Mouse (Mus musculus): ENCODE measurements around the gene Guca2a. TPM values are rescaled to one million over a fixed set of nuclear protein-coding genes. Genes with fewer than 3 reads are reported as not detected.
A peak's percentile ranks its signal among the peaks of the same experiment; 100 is the strongest.

The Guca2a gene
- 0.45 TPM in 1 of 2 replicates, not detected in the other for polyA plus RNA-seq (2014; fragmentation: Nextera tagmentation; extraction: Ambion mirVana)

GRCm38 (mm10) chr4:119637176-119637845 is at the start of gene Guca2a:
Guca2a (plus strand) TSS chr4:119637704.
- no peaks in the 10 kb centered on the region for H3K9me3 ChIP-seq (ENCODE audit: low read depth, low read length)
- peak; percentile 48; the same call in 1 of the 2 replicates for ATAC-seq (ENCODE audit: insufficient read depth)
- H3K36me3 ChIP-seq (ENCODE audit: insufficient read depth) = no peaks in the 10 kb centered on the region
- H3K9ac ChIP-seq = no peak within 1 kb of the TSS
- peak; percentile 26 for DNase-seq
- H3K27ac ChIP-seq (ENCODE audit: low read depth) = peak within 1 kb of the TSS; percentile 42; the same call in 1 of the 2 replicates
- H3K27me3 ChIP-seq (ENCODE audit: insufficient read depth, low read length) = no peaks in the 10 kb centered on the region
- no peak within 1 kb of the TSS for H3K4me3 ChIP-seq (ENCODE audit: low read depth, low read length)
- 46% methylated on average over 4 of the region's 4 CpGs for WGBS
- no peak for TF ChIP-seq CTCF (IDR thresholded peaks at IDR 0.05; ENCODE audit: low read depth)
- no peak within 1 kb of the TSS for H3K4me2 ChIP-seq
- H3K4me1 ChIP-seq (ENCODE audit: insufficient read depth) = 0 out of 2 replicates have a peak, but pooled peaks cover 4% of the 10 kb centered on the region

DNA sequence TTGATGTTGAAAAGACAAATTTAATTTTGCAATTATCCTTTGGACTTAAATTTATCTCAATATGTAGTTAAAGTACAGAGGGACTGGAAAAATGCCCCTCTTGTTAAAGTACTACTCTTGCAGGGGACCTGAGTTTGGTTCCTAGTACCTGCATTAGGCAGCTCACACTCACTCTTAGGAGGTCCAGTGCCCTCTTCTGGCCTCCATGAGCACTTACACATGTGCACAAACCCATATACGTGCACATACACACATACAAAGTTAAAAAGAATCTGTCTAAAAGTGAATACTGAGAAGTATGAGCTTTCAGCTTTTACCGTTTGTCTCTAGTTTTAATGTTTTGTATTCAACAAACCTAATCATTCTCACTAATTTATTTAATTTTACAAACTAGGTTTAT is 49.5 kb upstream of the Guca2a start:
- WGBS = 96% methylated on average over 2 of the region's 2 CpGs
- H3K9ac ChIP-seq = no peak overlapping the region
- no peak overlapping the region for H3K4me3 ChIP-seq (ENCODE audit: low read depth, low read length)
- no peaks in the 10 kb centered on the region for H3K27me3 ChIP-seq (ENCODE audit: insufficient read depth, low read length)
- no peaks in the 10 kb centered on the region for H3K9me3 ChIP-seq (ENCODE audit: low read depth, low read length)
- H3K27ac ChIP-seq (ENCODE audit: low read depth) = no peak overlapping the region
- no peak overlapping the region for H3K4me2 ChIP-seq
- ATAC-seq (ENCODE audit: insufficient read depth) = no peak
- peaks cover 19% of the 10 kb centered on the region; the same call in 1 of the 2 replicates for H3K36me3 ChIP-seq (ENCODE audit: insufficient read depth)
- 0 out of 2 replicates have a peak, but pooled peaks have one; percentile 6 for TF ChIP-seq CTCF (IDR thresholded peaks at IDR 0.05; ENCODE audit: low read depth)
- no peaks in the 10 kb centered on the region for H3K4me1 ChIP-seq (ENCODE audit: insufficient read depth)
- DNase-seq = no peak

DNA sequence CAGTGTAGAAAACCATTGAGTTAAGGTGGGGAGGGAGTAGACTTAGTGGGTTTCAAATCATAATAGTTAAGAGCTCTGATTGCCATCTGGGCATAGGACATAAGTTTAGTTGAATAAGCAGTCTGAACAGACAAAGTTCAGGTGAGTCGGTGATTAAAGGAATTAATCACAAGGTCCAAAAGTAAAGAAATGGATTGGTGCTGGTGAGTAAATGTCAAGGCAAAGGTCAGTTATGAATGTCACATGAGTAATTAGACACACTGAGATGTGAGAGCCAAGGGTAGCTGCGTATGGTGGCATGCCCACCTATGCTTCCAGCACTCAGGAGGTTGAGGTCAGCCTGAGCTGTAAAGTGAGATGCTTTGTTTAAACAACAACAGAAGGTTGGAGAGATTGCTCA is 48.1 kb upstream of the Guca2a start:
- no peak for TF ChIP-seq CTCF (IDR thresholded peaks at IDR 0.05; ENCODE audit: low read depth)
- 72% methylated on average over 2 of the region's 2 CpGs for WGBS
- no peaks in the 10 kb centered on the region for H3K4me1 ChIP-seq (ENCODE audit: insufficient read depth)

GRCm38 (mm10) chr4:119590027-119590426 is 47.5 kb upstream of the Guca2a start:
- Histone ChIP-seq H3K9ac (no peak overlapping the region), H3K4me3 (ENCODE audit: low read depth, low read length) (no peak overlapping the region), H3K9me3 (ENCODE audit: low read depth, low read length) (no peaks in the 10 kb centered on the region), H3K36me3 (ENCODE audit: insufficient read depth) (peaks cover 19% of the 10 kb centered on the region; the same call in 1 of the 2 replicates), H3K27ac (ENCODE audit: low read depth) (no peak overlapping the region), H3K4me1 (ENCODE audit: insufficient read depth) (no peaks in the 10 kb centered on the region), H3K27me3 (ENCODE audit: insufficient read depth, low read length) (no peaks in the 10 kb centered on the region), H3K4me2 (no peak overlapping the region)
- no peak for TF ChIP-seq CTCF (IDR thresholded peaks at IDR 0.05; ENCODE audit: low read depth)
- DNase-seq (no peak), ATAC-seq (ENCODE audit: insufficient read depth) (no peak)
- WGBS = 85% methylated on average over 1 of the region's 1 CpGs

More for the DNA sequence above, 48.1 kb upstream of the Guca2a start:
- DNase-seq (no peak), ATAC-seq (ENCODE audit: insufficient read depth) (no peak)
- Histone ChIP-seq H3K27ac (ENCODE audit: low read depth) (no peak overlapping the region), H3K9me3 (ENCODE audit: low read depth, low read length) (no peaks in the 10 kb centered on the region), H3K9ac (no peak overlapping the region), H3K4me3 (ENCODE audit: low read depth, low read length) (no peak overlapping the region), H3K36me3 (ENCODE audit: insufficient read depth) (peaks cover 19% of the 10 kb centered on the region; the same call in 1 of the 2 replicates), H3K27me3 (ENCODE audit: insufficient read depth, low read length) (no peaks in the 10 kb centered on the region), H3K4me2 (no peak overlapping the region)

DNA sequence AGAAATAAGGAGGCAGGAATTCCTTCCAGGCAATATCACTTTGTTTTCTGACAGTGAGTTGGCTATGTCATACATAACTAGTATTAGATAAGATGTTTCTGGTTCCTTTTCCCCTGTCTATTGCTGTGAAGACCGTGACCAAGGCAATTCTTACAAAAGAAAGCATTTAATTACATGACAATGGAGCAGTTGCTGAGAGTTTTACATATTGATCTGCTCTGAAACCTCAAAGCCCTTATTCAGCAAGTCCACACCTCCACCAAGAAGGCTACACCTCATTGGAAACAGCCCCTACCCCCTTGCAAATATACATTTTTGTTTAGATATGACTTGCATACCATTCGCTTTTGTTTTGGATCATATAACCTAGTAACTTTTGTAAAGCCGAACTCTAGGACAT is 45.0 kb upstream of the Guca2a start:
- Histone ChIP-seq H3K4me2 (no peak overlapping the region), H3K27me3 (ENCODE audit: insufficient read depth, low read length) (no peaks in the 10 kb centered on the region), H3K36me3 (ENCODE audit: insufficient read depth) (peaks cover 10% of the 10 kb centered on the region; the same call in 1 of the 2 replicates), H3K9ac (no peak overlapping the region), H3K4me3 (ENCODE audit: low read depth, low read length) (no peak overlapping the region), H3K4me1 (ENCODE audit: insufficient read depth) (no peaks in the 10 kb centered on the region), H3K9me3 (ENCODE audit: low read depth, low read length) (no peaks in the 10 kb centered on the region), H3K27ac (ENCODE audit: low read depth) (no peak overlapping the region)
- TF ChIP-seq CTCF (IDR thresholded peaks at IDR 0.05; ENCODE audit: low read depth) = no peak
- ATAC-seq (ENCODE audit: insufficient read depth) = no peak
- 71% methylated on average over 3 of the region's 3 CpGs for WGBS
- no peak for DNase-seq

GRCm38 (mm10) chr4:119594331-119594730 is 43.2 kb upstream of the Guca2a start:
- H3K9me3 ChIP-seq (ENCODE audit: low read depth, low read length) = no peaks in the 10 kb centered on the region
- H3K36me3 ChIP-seq (ENCODE audit: insufficient read depth) = peaks cover 3% of the 10 kb centered on the region; the same call in 1 of the 2 replicates
- no peak overlapping the region for H3K9ac ChIP-seq
- DNase-seq (no peak), ATAC-seq (ENCODE audit: insufficient read depth) (no peak)
- no peaks in the 10 kb centered on the region for H3K27me3 ChIP-seq (ENCODE audit: insufficient read depth, low read length)
- H3K4me2 ChIP-seq = no peak overlapping the region
- 95% methylated on average over 14 of the region's 14 CpGs for WGBS
- no peak for TF ChIP-seq CTCF (IDR thresholded peaks at IDR 0.05; ENCODE audit: low read depth)
- no peaks in the 10 kb centered on the region for H3K4me1 ChIP-seq (ENCODE audit: insufficient read depth)
- H3K4me3 ChIP-seq (ENCODE audit: low read depth, low read length) = no peak overlapping the region
- no peak overlapping the region for H3K27ac ChIP-seq (ENCODE audit: low read depth)

DNA sequence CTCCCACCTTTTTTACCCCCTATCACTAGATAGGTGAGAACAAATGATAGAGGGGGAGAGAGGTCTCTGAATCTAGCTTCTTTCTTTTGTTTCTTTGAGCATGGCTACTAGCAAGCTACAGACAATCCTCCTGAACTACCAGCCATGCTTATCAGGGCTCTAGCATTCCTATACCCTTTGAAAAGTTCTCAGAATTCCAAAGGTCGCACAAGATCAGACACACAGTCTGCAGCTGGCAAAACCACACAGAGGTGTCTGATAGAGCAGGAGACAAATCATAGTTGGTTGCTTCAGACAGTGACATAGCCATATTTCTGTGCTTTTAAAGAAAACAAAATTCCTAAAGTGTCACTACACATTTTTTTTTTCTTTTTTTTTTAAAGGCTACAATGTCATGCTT is 37.9 kb upstream of the Guca2a start:
- H3K4me1 ChIP-seq (ENCODE audit: insufficient read depth) = no peaks in the 10 kb centered on the region
- ATAC-seq (ENCODE audit: insufficient read depth) (no peak), DNase-seq (no peak)
- no peak overlapping the region for H3K4me3 ChIP-seq (ENCODE audit: low read depth, low read length)
- TF ChIP-seq CTCF (IDR thresholded peaks at IDR 0.05; ENCODE audit: low read depth) = no peak
- no peak overlapping the region for H3K9ac ChIP-seq
- no peaks in the 10 kb centered on the region for H3K27me3 ChIP-seq (ENCODE audit: insufficient read depth, low read length)
- WGBS = 19% methylated on average over 1 of the region's 1 CpGs
- no peak overlapping the region for H3K4me2 ChIP-seq
- H3K9me3 ChIP-seq (ENCODE audit: low read depth, low read length) = no peaks in the 10 kb centered on the region
- peak overlapping the region; percentile 30; the same call in 1 of the 2 replicates for H3K27ac ChIP-seq (ENCODE audit: low read depth)
- H3K36me3 ChIP-seq (ENCODE audit: insufficient read depth) = peaks cover 12% of the 10 kb centered on the region; the same call in 1 of the 2 replicates
